Mouse (Mus musculus) lung, adult 2 months (tissue): Measurements from ENCODE around the gene Bst2. TPM values are rescaled to one million over a fixed set of nuclear protein-coding genes. Genes with fewer than 3 reads are reported as not detected.
"Not testable (repeated sequence)": the region's sequence is repeated elsewhere in the genome, so short reads cannot be mapped to it uniquely, and the experiment has no call there.

ENCODE experiments used
- DNase-seq: peaks from one replicate; pipeline ENCODE4 v3.0.0; 2022
- H3K4me1 ChIP-seq: fragments of 200-500 bp; 2 replicates; pipeline ENCODE4 v1.6.1; 2011; ENCODE audit warnings: low read length; ENCODE audit not compliant: control insufficient read depth, insufficient read depth
- H3K4me3 ChIP-seq: fragments of 200-500 bp; replicated peaks from 2 replicates; pipeline ENCODE3; 2011; ENCODE audit warnings: low read depth, mild to moderate bottlenecking, control low read depth, low read length; ENCODE audit errors: extremely low read depth
- CTCF ChIP-seq: fragments of 200-500 bp; IDR thresholded peaks from 2 replicates; pipeline ENCODE4 v1.5.1; 2011; ENCODE audit warnings: mild to moderate bottlenecking, low read length, control low read depth; ENCODE audit not compliant: insufficient read depth
- POLR2A ChIP-seq: fragments of 200-500 bp; IDR thresholded peaks from 2 replicates; pipeline ENCODE4 v1.6.1; 2011; ENCODE audit warnings: low read depth, mild to moderate bottlenecking, control low read depth, low read length, borderline replicate concordance; ENCODE audit errors: extremely low read depth
- WGBS: fragments of 180-500 bp; shearing (Covaris S2); methylation state at CpG from one replicate; pipeline ENCODE4 v1.1.7; 2018; 5-methylcytosine and 5-hydroxymethylcytosine counted together
- polyA plus RNA-seq: library from polyadenylated mRNA; depleted of rRNA; stranded (reverse); fragments of >200 nt; gene quantifications from 2 replicates; pipeline ENCODE4 v1.2.3, GENCODE M21; 2012

Gene Bst2
- polyA plus RNA-seq, 1 experiment, result 437 TPM

DNA sequence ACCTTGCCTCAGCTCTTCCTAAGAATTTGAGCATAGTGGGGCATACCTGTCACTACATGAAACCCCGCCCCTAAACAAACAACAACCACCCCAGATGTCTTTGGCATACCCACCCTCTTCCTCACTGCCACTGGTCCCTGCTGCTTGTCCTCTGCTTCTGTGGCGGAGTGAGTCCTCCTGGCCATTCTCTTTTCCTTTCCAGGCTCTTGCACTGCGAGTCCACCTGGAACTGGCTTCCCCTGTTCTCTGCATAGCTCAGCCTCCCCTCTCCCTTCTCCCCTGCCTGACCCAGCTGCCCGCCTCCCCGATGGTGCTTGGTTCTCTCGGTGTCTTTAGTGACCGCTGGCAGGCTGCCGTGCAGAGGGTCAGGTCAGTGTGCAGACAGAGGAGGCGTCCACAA is 6.5 kb upstream of the Bst2 start:
- no peak for DNase-seq
- WGBS, result 82% methylated on average over 9 of the region's 9 CpGs
- Histone ChIP-seq H3K4me3 (no peak overlapping the region), H3K4me1 (peaks cover 6% of the 10 kb centered on the region)
- TF ChIP-seq CTCF (no peak), POLR2A (no peak)

DNA sequence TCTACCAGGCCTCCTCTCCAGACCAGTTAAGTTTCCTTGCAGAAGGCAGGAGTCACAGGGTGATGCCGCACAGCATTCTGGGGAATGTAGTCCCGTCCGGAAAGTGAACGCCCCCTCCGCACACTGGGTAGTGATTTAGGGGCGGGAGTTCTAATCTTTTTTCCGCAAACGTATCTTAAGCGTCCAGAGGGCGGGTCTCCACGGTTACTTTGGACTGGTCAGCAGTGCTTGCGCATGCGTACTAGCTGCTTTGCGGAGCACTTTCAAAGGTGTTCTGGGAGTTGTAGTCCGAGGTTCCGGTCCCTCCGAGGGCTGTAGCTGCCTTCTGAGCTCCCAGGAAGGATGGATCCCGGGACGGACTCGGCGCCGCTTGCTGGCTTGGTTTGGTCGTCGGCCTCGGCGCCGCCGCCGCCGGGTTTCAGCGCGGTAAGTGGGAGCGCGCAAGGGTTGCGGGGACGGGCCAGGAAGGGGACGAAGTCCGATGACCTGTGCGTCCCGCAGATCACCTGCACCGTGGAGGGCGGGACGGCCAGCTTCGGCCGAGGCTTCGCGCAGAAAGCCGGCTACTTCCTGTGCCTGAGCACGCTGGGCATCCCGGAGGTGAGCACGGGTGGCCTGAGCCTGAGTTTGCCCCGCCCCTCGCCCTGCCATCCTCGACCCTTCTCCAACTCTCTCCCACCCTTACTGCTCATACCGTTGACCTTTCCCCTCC is 5.5 kb upstream of the Bst2 start, which contains the start of gene Mvb12a:
Mvb12a (plus strand) TSS at position 291 of the 712 bp plus-strand sequence.
- peak; percentile 97 for DNase-seq
- WGBS, result under 1% methylated on average over 55 of the region's 55 CpGs
- peak; percentile 57; the same call in 1 of the 2 replicates for TF ChIP-seq POLR2A
- no peak for TF ChIP-seq CTCF
- H3K4me1 ChIP-seq, result peaks cover 10% of the 10 kb centered on the region
- H3K4me3 ChIP-seq, result peak within 1 kb of the TSS; percentile 70

DNA sequence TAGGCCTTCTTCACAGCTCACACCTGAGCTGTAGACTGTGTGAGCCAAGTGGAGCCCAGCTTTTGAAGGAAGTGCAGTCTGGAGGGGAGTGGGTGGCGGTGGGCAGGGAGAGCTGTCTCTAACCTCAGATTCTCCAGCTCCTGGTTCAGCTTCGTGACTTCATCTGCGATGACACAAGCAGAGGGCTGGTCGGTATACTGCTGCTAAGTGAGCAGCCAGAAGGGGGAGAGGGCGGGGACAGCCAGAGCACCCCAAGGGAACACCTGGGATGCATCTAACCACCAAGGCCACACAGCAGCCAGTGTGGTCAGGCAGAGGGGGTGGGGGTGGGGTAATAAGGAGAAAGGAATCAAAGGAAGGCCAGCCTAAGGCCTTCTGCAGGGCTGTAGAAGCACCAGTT is 1.6 kb downstream of the Bst2 start:
- no peak overlapping the region for H3K4me3 ChIP-seq
- no peak for DNase-seq
- peaks cover 9% of the 10 kb centered on the region for H3K4me1 ChIP-seq
- TF ChIP-seq CTCF, result no peak
- TF ChIP-seq POLR2A, result no peak
- WGBS, result 73% methylated on average over 5 of the region's 5 CpGs

DNA sequence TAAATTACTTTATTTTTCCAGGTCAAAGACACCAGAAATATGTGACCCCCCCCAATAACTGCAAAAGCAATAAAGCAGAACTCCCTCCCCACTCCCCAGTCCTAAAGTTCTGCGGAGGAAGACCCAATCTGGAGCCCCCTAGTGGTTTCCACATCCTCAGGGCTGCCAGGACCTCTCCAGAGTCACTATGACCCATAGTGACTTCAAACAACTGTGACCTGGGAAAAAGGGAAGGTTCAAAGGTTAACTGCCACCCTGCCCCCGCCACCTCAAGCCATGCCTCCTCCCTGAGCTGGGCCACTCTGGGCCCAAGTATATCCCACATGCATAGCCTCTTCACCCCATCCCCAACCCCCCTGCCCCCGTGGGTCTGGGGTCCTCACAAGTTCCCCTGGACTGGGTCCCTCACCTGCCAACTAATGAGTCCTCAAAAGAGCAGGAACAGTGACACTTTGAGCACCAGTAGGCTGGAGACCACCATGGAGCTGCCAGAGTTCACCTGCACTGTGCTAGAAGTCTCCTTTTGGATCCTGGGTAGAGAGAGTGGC is 2.9 kb downstream of the Bst2 start:
- Histone ChIP-seq H3K4me3 (no peak overlapping the region), H3K4me1 (peaks cover 9% of the 10 kb centered on the region)
- DNase-seq, result no peak
- 66% methylated on average over 3 of the region's 3 CpGs for WGBS
- TF ChIP-seq CTCF (no peak), POLR2A (no peak)

DNA sequence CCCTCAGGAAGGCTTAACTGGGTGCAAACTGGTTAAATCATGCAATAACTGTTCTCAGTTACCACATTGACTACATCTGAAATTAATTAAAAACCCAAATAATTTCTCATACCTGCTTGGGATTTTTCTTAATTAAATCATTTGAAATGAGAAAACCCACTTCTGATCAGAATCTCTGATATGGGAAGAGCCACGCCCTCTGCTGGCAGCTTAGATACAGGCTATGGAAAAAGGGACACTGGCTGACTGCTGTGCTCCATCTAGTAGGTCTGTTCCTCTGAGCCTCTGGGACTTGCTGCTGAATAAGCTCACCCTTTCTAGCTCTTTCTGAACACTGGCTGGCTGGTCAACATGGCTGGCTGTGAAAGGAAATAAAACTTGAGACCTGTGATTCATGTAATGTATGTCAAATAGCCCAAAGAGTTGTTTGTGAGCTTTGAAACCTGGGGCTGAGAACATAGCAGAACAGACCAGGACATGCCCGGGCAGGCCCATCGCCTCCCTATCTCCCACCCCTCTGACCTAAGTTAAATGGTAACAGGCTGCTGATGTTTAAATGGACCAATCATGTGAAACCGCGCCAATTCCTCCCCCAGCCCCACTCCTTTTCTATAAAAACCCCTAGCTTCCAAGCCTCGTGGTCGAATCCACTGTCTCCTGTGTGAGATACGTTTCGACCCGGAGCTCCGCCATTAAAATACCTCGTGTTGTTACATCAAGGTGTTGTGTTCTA is 6.4 kb downstream of the Bst2 start:
- not testable (repeated sequence) for H3K4me3 ChIP-seq, DNase-seq

DNA sequence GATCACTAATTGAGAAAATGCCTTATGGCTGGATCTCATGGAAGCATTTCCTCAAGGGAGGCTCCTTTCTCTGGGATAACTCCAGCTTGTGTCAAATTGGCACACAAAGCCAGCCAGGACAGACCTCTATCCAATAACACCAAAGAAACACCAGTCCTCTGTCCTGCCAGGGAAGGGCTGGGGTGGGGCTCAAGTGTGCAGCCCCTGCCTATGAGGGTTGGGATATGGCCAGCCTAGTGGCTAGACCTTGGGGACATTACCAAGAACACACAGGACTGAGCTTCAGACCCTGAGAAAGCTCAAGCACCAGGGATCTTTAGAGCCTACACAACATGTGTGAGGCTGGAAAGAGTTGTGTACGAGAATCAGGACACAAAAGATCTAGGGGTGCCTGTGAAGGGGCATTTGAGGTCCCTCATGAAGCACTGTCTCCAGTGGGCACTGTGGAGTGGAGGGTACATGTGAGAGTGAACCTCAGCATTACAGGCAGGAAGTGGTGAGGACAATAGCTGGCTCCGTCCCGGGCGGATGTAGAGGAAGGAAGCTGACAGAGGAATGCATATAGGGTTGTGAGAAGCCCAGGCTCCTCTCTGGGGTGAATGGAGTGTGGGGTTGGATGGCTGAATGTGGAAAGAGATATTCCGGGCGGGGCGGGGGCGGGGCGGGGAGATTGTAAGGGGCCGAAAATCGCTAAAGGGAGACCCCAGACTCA is 8.7 kb downstream of the Bst2 start:
- H3K4me3 ChIP-seq, result no peak overlapping the region
- no peak for DNase-seq
- H3K4me1 ChIP-seq, result peaks cover 8% of the 10 kb centered on the region
- 31% methylated on average over 11 of the region's 11 CpGs for WGBS
- TF ChIP-seq POLR2A (peak; percentile 44; the same call in 1 of the 2 replicates), CTCF (no peak)

More for the DNA sequence above, 6.4 kb downstream of the Bst2 start:
- peak; percentile 54 for TF ChIP-seq CTCF
- 80% methylated on average over 8 of the region's 12 CpGs for WGBS
- not testable (repeated sequence) for H3K4me1 ChIP-seq

DNA sequence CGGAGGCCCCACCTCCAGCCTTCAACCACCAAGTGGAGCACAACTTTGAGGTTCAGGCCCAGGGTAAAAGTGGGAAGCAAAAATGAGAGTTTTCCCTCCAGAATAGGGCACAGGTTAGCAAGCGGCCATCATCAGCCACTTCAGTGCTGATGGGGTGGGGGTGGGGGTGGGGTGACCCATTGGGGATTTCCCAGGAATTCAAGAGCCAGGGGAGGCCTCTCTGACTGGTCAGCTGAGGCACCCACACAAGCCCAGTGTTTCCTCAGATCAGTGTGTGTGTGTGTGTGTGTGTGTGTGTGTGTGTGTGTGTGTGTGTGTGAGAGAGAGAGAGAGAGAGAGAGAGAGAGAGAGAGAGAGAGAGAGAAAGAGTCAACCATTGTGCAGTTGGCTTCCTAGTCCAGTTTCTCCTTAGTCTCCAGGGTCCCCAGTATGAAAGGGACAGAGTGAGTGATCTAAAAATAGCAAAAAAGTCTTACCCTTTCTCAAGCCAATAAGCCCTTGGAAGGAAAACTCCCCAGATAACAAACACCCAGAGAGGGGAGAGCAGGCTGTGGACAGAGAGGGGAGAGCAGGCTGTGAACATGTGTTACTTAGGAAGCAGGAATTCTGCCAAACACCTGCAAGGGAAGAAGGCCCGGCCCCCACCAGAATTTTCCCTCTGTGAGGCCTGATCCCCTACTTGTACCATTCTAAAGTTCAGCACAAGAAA is 9.9 kb downstream of the Bst2 start:
- no peak for DNase-seq
- Histone ChIP-seq H3K4me1 (peaks cover 8% of the 10 kb centered on the region), H3K4me3 (no peak overlapping the region)
- 57% methylated on average over 3 of the region's 3 CpGs for WGBS
- TF ChIP-seq POLR2A (no peak), CTCF (no peak)

DNA sequence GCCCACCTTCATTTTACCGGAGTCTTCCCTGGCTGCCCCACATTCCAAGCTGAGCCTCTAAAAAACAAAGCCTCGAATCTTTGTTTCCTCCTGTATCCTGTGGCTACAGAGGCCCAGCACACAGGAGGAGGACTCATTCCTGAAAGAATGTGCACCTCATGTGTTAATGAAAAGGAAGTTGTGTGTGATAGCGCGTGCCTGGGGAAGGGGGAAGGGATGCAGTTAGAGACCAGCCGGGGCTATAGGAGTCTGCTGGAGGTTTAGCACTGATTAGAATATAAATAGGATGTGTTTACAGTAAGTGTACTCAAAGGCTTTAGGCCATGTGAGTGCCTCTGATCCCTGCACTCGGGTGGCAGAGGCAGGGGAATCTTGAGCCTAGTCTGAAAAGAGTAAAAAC is 11.0 kb downstream of the Bst2 start:
- TF ChIP-seq CTCF (no peak), POLR2A (no peak)
- DNase-seq, result no peak
- WGBS, result 31% methylated on average over 6 of the region's 6 CpGs
- Histone ChIP-seq H3K4me1 (peaks cover 10% of the 10 kb centered on the region), H3K4me3 (no peak overlapping the region)
